Mouse (Mus musculus) brain, adult 10 weeks (tissue): ENCODE data around the gene Rchy1. TPM values are rescaled to one million over a fixed set of nuclear protein-coding genes. Genes with fewer than 3 reads are reported as not detected.

Source experiments
- polyA plus RNA-seq: library from polyadenylated mRNA; stranded (reverse); fragments of 350-450 nt; fragmentation: Illumina TruSeq; extraction: RNeasy Lipid Tissue Mini Kit (QIAGEN cat#74804); gene quantifications from one replicate; pipeline ENCODE4 v1.2.3, GENCODE M21; 2015; ENCODE audit warnings: low read depth, low replicate concordance

Gene Rchy1
- polyA plus RNA-seq: 54.5 TPM

DNA sequence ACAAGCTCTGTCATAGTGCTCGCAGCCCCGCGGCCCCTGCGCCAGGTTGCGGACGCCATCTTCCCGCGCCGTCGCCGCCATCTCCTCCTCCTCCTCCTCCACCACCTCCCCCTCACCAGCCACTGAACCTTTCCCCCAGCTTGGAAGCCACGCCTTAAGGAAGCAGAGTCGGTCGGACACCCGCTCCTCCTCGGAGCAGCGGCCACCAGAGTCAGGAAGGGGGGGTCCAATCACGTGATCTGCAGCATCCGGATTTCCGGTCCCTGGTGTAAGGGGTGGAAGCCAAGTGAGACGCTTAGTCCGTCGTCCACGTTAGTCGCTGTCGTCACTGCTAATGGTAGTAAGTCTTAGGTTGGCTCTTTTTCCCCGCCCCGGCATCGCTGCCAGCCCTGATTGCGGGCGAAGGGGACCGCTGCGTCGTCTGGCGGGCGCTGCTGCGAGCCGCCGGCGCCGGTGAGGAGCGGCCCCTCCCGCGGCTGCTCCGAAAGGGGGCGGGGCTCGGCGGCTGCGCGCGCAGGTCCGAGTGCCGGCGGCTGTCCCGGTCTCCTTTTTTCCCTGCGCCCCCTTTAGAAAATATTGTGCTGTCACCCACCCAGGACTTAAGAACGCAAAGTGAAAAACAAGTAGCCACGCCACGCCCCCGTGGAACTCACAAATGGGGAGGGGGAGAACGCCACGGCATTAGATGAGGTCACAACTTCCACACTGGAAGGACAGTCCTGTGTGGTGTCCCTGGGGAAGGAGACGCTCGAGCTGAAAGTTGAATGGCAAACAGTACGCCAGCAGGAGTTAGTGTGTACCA lies at the start of gene Rchy1:
Gene Rchy1 (minus strand): TSS at position 430 of the 802 bp plus-strand sequence.

DNA sequence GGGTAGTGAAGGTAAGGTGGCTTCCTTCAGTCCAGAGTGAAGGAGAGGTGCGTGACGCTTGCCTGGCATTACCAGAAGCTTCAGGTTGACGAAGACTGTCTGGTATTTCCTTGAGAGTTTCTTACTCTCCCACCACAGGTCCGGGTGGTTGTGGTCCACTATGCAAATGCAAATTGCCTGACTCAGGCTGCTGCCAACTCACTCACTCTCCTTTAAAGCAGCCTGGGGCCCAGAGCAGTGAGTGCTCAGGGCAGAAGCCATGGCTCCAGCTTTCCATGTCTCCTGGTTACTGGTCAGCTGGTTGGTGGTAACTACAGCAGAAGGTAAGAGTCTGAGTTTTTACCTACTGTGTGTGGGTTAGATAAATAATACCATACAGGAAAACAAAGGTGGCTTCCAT lies 24.4 kb upstream of the Rchy1 start, which contains the start of gene Odaph:
Gene Odaph (plus strand): TSS at position 240 of the 400 bp plus-strand sequence.

Other genes starting within 250 kb of the Rchy1 start
- gene Odaph, start 24.4 kb upstream of the Rchy1 start, polyA plus RNA-seq: not detected
- 29.4 TPM for gene Cdkl2, start 80.8 kb upstream of the Rchy1 start, polyA plus RNA-seq
- 259 TPM for gene G3bp2, start 120.7 kb upstream of the Rchy1 start, polyA plus RNA-seq
- 65.8 TPM for gene Uso1, start 174.9 kb upstream of the Rchy1 start, polyA plus RNA-seq